Mouse (Mus musculus) liver, embryonic 14.5 days (tissue): ENCODE measurements around the gene Fam173a. TPM values are rescaled to one million over a fixed set of nuclear protein-coding genes. Genes with fewer than 3 reads are reported as not detected.

ENCODE experiments used
- ATAC-seq: fragments of 200-750 bp; cut with Nextera tagmentation; 2 replicates; pipeline ENCODE4 v1.8.0; 2017; ENCODE audit warnings: moderate number of reproducible peaks, mild to moderate bottlenecking, moderate library complexity; ENCODE audit not compliant: insufficient read depth
- DNase-seq, 3 experiments: peaks; one replicate each; pipeline ENCODE4 v3.0.0-alpha.2; 2012 to 2013; ENCODE audit warnings: low read depth in 3 of 3, low spot score in 3 of 3
- H3K27ac ChIP-seq: fragments of 300-500 bp; sonication (generic); 2 replicates; pipeline ENCODE4 v1.5.1; 2014; ENCODE audit warnings: moderate library complexity, mild to moderate bottlenecking, control low read depth, inconsistent platforms
- H3K27me3 ChIP-seq: fragments of 300-500 bp; sonication (generic); 2 replicates; pipeline ENCODE4 v1.6.1; 2014; ENCODE audit warnings: mild to moderate bottlenecking, low read length, moderate library complexity; ENCODE audit not compliant: control insufficient read depth, insufficient read depth
- H3K36me3 ChIP-seq: fragments of 300-500 bp; sonication (generic); replicated peaks from 2 replicates; pipeline ENCODE4 v1.6.1; 2014; ENCODE audit warnings: low read depth; ENCODE audit not compliant: control insufficient read depth, insufficient read depth
- H3K4me1 ChIP-seq, 2 experiments: fragments of 200-500 bp in 1 of 2; fragments of 300-500 bp in 1 of 2; sonication (generic) in 1 of 2; replicated peaks; 2 replicates each; pipeline ENCODE4 v1.6.1; 2012 to 2014; ENCODE audit warnings: antibody characterized with exemption in 1 of 2, inconsistent platforms in 1 of 2, low read length in 1 of 2; ENCODE audit not compliant: control insufficient read depth in 2 of 2, insufficient read depth in 2 of 2
- H3K4me2 ChIP-seq: fragments of 300-500 bp; sonication (generic); 2 replicates; pipeline ENCODE4 v1.6.1; 2014; ENCODE audit warnings: low read depth, mild to moderate bottlenecking, control low read depth, moderate library complexity
- H3K4me3 ChIP-seq, 2 experiments: fragments of 200-500 bp in 1 of 2; fragments of 300-500 bp in 1 of 2; sonication (generic) in 1 of 2; 2 replicates each; pipeline ENCODE4 v1.5.1; 2012 to 2014; ENCODE audit warnings: low read depth in 2 of 2, low read length in 2 of 2, mild to moderate bottlenecking in 2 of 2, control low read depth in 1 of 2, inconsistent platforms in 1 of 2, moderate library complexity in 1 of 2; ENCODE audit not compliant: insufficient read depth in 1 of 2
- H3K9ac ChIP-seq: fragments of 300-500 bp; sonication (generic); replicated peaks from 2 replicates; pipeline ENCODE4 v1.6.1; 2014; ENCODE audit warnings: mild to moderate bottlenecking, control low read depth, moderate library complexity
- H3K9me3 ChIP-seq: fragments of 300-500 bp; sonication (generic); 2 replicates; pipeline ENCODE4 v1.6.1; 2016; ENCODE audit warnings: low read length, mixed read lengths; ENCODE audit not compliant: control insufficient read depth
- CTCF ChIP-seq: IDR thresholded peaks from 2 replicates; pipeline ENCODE4 v1.5.1; 2016; ENCODE audit warnings: antibody characterized with exemption, low read depth, control low read depth
- EP300 ChIP-seq: IDR thresholded peaks from 2 replicates; pipeline ENCODE4 v1.6.1; 2016; ENCODE audit warnings: antibody characterized with exemption, low read depth
- WGBS: fragments of 180-500 bp; shearing (Covaris S2); extraction: QIAGEN DNeasy Blood & Tissue Kit; methylation state at CpG from one replicate; pipeline ENCODE4 v1.1.7; 2014; ENCODE audit not compliant: insufficient replicate concordance; 5-methylcytosine and 5-hydroxymethylcytosine counted together
- polyA plus RNA-seq, 2 experiments: library from polyadenylated mRNA; depleted of rRNA in 1 of 2; stranded (reverse) in 1 of 2; unstranded in 1 of 2; fragments of >200 nt; fragmentation: Nextera tagmentation in 1 of 2; extraction: Ambion mirVana in 1 of 2; gene quantifications; 2 replicates each; pipeline versions ENCODE4 v1.2.1 to v1.2.3; 2012 to 2014

Fam173a gene
- polyA plus RNA-seq, 2 experiments = 46.6 to 57.2 TPM

DNA sequence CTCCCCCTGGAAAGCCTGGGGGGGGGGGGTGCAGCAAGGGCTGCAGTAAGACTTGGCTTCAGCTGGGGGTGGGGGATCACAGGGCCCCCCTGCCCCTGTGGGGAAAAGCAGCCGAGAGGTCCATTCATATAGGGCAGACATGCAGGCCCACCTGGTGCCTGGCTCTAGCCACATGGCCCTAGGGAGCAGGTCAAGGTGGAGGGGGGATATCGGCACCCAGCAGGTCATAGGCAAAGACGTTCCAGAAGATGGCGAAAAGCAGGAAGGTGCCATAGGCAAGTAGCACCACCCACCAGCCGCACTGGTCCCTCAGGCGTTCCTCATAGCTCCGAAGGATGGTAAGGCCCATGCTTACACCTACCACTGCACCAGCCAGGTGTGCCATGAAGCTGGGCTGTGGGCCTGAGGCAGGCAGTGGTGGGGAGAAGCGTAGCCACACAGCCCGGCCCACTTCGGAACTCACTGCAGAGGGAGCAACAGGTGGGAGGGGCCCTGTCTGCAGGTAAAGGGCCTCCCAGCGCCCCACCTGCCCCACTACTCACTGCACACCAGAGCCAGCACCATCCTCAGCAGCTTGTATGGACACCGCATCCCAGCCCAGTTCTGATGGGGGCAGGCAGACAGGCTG is 42.0 kb upstream of the Fam173a start:
- H3K27ac ChIP-seq = no peak overlapping the region
- peak overlapping the region in 1 of 2 experiments; percentile 70; a peak in 2 of 4 replicates for H3K4me3 ChIP-seq
- peaks cover 9 to 14% of the 10 kb centered on the region in 2 experiments for H3K4me1 ChIP-seq
- H3K27me3 ChIP-seq = no peaks in the 10 kb centered on the region
- H3K4me2 ChIP-seq = peak overlapping the region; percentile 83
- peaks cover 21% of the 10 kb centered on the region for H3K36me3 ChIP-seq
- WGBS = 78% methylated on average over 12 of the region's 12 CpGs
- no peak for TF ChIP-seq CTCF
- TF ChIP-seq EP300 = no peak
- DNase-seq (no peak), ATAC-seq (no peak)
- H3K9me3 ChIP-seq = no peaks in the 10 kb centered on the region
- H3K9ac ChIP-seq = no peak overlapping the region

DNA sequence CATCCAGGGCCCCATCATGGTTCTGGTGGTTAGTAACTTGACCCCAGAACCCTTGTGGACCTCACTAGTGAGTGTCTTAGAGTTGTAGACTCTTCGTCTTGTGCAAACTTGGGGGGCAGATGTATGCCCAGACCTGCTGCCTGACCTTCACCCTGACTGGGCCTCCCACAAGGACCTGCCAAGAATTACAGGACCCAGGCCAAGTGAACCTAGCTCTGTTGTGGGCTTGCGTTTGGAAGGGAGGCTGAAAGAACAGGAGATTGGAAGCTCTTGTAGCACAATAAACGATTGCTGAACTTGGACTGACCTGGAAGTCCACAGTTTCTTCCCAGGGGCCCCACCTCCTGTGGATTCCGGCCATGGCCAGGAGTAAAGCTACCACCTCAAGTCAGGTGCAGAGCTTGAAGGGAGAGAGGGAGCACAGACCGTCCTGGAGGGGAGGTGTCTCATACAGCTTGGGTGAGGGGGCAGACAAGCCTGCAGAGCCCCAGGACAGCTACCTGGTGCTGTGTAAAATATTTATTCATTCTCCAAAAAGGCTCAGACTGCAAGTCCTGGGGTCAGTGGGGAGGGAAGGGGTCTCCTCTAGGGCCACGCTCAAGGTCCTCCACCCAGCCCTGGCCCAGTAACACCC is 41.4 kb upstream of the Fam173a start:
- ATAC-seq (no peak), DNase-seq (no peak)
- Histone ChIP-seq H3K9me3 (no peaks in the 10 kb centered on the region), H3K27me3 (no peaks in the 10 kb centered on the region), H3K4me3 (peak overlapping the region; percentile 63 to 70), H3K36me3 (peaks cover 15% of the 10 kb centered on the region), H3K9ac (peak overlapping the region; percentile 66), H3K4me1 (peaks cover 9 to 17% of the 10 kb centered on the region in 2 experiments), H3K27ac (peak overlapping the region; percentile 47), H3K4me2 (peak overlapping the region; percentile 83)
- WGBS = 41% methylated on average over 6 of the region's 6 CpGs
- TF ChIP-seq EP300 (no peak), CTCF (no peak)

DNA sequence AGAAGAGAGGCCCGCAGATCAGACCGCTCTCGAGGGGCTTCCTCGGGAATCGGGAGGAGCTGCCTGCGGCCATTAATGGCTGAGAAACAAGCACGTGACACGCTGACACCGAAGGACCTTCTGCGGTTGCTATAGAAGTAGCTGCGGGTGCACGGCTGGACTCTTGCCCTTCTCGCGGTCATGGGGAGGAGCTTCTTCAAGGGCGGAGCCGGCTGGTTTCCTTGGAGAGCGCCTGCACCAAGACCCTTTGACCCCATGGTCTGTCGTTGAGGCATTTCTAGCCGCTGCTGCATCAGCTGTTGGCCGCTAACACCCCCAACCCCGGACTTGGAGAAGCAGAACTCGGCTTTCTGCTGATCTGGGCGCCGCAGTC is 40.6 kb upstream of the Fam173a start, which contains the start of gene Stub1:
Gene Stub1, minus strand, starts transcription at position 114 of the 373 bp plus-strand sequence.
- Histone ChIP-seq H3K9ac (peak within 1 kb of the TSS; percentile 66), H3K36me3 (peaks cover 11% of the 10 kb centered on the region), H3K27ac (peak within 1 kb of the TSS; percentile 72), H3K4me1 (peaks cover 11 to 19% of the 10 kb centered on the region in 2 experiments), H3K4me3 (peak within 1 kb of the TSS; percentile 70 to 74), H3K27me3 (no peaks in the 10 kb centered on the region), H3K4me2 (peak within 1 kb of the TSS; percentile 83), H3K9me3 (no peaks in the 10 kb centered on the region)
- TF ChIP-seq CTCF (no peak), EP300 (no peak)
- DNase-seq = peak; percentile 67 to 73 (median 69)
- under 1% methylated on average over 24 of the region's 24 CpGs for WGBS
- peak; percentile 66 for ATAC-seq

DNA sequence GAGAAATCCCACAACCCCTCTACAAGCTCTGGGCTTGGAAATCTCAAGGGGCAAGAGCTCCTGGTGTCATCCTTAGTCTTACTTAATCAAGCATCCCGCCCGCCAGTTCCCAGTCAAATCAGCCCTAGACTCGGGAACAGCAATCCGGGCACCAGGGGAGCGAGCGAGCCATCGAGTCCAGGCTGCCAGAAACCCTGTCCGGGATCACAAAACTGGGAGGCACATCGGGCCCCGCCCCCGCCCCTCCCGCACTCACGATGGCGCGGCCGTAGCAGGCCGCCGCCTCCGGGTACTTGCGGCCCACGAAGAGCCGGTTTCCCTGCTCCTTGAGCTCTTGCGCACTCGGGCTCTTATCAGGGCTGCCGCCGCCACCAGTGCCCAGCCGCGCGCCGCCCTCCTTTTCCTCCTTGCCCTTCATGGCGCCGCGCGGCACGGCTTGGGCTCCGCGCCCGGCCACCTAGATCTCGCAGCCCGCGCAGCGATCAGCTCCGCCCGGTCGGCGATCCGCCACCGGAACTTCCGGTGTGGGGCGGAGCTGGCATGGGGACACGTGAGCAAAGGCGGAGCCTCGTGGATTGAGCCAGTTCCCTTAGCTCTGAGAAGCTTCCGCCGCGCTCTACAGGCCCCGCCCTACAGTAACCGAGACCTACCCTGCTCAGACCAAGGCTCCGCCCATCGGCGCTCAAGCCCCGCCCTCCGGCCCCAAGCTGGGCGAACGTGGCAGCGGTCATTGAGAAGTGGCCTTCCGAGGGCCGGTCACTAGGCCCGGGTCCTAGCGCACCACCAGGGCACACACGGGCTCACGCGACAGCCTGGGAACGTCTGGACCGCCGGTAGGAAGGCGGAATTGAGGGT is 40.0 kb upstream of the Fam173a start:
- ATAC-seq = peak; percentile 90
- Histone ChIP-seq H3K4me1 (peaks cover 11 to 20% of the 10 kb centered on the region in 2 experiments), H3K9ac (peak overlapping the region; percentile 66), H3K36me3 (peaks cover 11% of the 10 kb centered on the region), H3K9me3 (no peaks in the 10 kb centered on the region), H3K27ac (peak overlapping the region; percentile 72), H3K4me3 (peak overlapping the region; percentile 70 to 74), H3K27me3 (no peaks in the 10 kb centered on the region), H3K4me2 (peak overlapping the region; percentile 83)
- TF ChIP-seq EP300 (no peak), CTCF (peak; percentile 17; the same call in 1 of the 2 replicates)
- under 1% methylated on average over 77 of the region's 77 CpGs for WGBS
- peak; percentile 98 to 99 (median 99) for DNase-seq
